Mouse (Mus musculus) cerebellum, adult 11 months (tissue): ENCODE measurements around the gene Rslcan18.
"Not testable (repeated sequence)": the region's sequence is repeated elsewhere in the genome, so short reads cannot be mapped to it uniquely, and the experiment has no call there.

Experiments
- DNase-seq: peaks from one replicate; pipeline ENCODE4 v3.0.0; 2022

The Rslcan18 gene

GRCm38 (mm10) chr13:67116163-67116562, at the start of gene Rslcan18:
Gene Rslcan18, minus strand, starts transcription at chr13:67116263.
- not testable (repeated sequence) for DNase-seq

- peak; percentile 77 for DNase-seq
These were observed 12.1 kb upstream of the Rslcan18 start for GRCm38 (mm10) chr13:67128038-67128721.

GRCm38 (mm10) chr13:67127507-67127906, 11.4 kb upstream of the Rslcan18 start:
- DNase-seq = not testable (repeated sequence)

- no peak for DNase-seq
These were observed 8.4 kb upstream of the Rslcan18 start for GRCm38 (mm10) chr13:67124460-67124859.

- DNase-seq = not testable (repeated sequence)
These were observed 5.3 kb upstream of the Rslcan18 start, which contains the start of gene Zfp759 for GRCm38 (mm10) chr13:67121360-67121759. Gene Zfp759, plus strand, starts transcription at chr13:67121660.

- DNase-seq = no peak
These were observed 2.8 kb downstream of the Rslcan18 start for GRCm38 (mm10) chr13:67113287-67113686.

- DNase-seq = no peak
These were observed 4.0 kb downstream of the Rslcan18 start for GRCm38 (mm10) chr13:67112096-67112495.

- DNase-seq = no peak
These were observed 7.2 kb downstream of the Rslcan18 start for GRCm38 (mm10) chr13:67108821-67109206.

GRCm38 (mm10) chr13:67108194-67108820, 7.8 kb downstream of the Rslcan18 start, which contains the start of gene Gm28557:
Gene Gm28557, minus strand, starts transcription at chr13:67108604.
- peak; percentile 87 for DNase-seq

GRCm38 (mm10) chr13:67107681-67108080, 8.4 kb downstream of the Rslcan18 start:
- no peak for DNase-seq

GRCm38 (mm10) chr13:67097876-67098275, 18.2 kb downstream of the Rslcan18 start, which contains the start of gene Zfp708:
Gene Zfp708, minus strand, starts transcription at chr13:67097976.
- DNase-seq = no peak

- no peak for DNase-seq
These were observed 25.9 kb downstream of the Rslcan18 start for GRCm38 (mm10) chr13:67090154-67090553.

GRCm38 (mm10) chr13:67081946-67082345, 34.1 kb downstream of the Rslcan18 start:
- no peak for DNase-seq

- DNase-seq = peak; percentile 56
These were observed 34.8 kb downstream of the Rslcan18 start for GRCm38 (mm10) chr13:67081142-67081713.

- DNase-seq = no peak
These were observed 38.8 kb downstream of the Rslcan18 start for GRCm38 (mm10) chr13:67077244-67077643.

- DNase-seq = no peak
These were observed 43.3 kb downstream of the Rslcan18 start for GRCm38 (mm10) chr13:67072786-67073185.

- DNase-seq = no peak
These were observed 50.7 kb downstream of the Rslcan18 start for GRCm38 (mm10) chr13:67065386-67065785.

GRCm38 (mm10) chr13:67062427-67062826, 53.6 kb downstream of the Rslcan18 start:
- DNase-seq = peak; percentile 8

- peak; percentile 89 for DNase-seq
These were observed 55.2 kb downstream of the Rslcan18 start, which contains the start of gene Zfp712 for GRCm38 (mm10) chr13:67060786-67061358. Gene Zfp712, minus strand, starts transcription at chr13:67061170.

- no peak for DNase-seq
These were observed 55.8 kb downstream of the Rslcan18 start for GRCm38 (mm10) chr13:67060161-67060785.
